ENCODE assay signal across 19 mouse cellular contexts in the genomic region with DNA sequence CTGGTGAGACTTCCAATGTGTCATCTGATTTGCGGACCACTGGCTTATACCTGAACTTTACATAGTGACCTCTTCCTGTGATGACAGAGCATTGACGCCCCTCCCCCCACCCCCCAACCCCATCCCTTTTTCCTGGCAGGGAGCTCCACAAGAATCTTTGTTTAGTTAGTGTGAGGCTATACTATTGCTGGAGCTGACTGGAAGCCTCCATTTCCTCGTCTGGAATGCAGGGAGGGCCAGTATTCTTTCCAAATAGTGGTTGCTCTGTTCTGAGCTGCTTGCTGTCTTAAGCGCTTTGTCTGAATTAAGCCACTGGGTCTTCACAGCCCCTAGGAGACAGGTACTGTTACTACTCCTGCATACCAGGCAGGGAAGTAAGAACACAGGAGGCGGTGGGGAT. TPM values are rescaled to one million over a fixed set of nuclear protein-coding genes. Genes with fewer than 3 reads are reported as not detected.
DNase-seq lines count a peak whose midpoint lies in the region; ATAC-seq lines count a peak whose summit lies in the region.
"Had no signal": no experiment of that assay in that cellular context is flagged by ENCODE, and none has a peak within 500 bp of the region (broad histone marks: within the 10 kb centered on the region; RNA-seq: fewer than 3 reads in every experiment).

No protein-coding gene starts in this region.

- H3K27ac ChIP-seq in hindbrain, embryonic 10.5 days, result peak overlapping the region; percentile 65
- H3K27ac ChIP-seq in hindbrain, embryonic 14.5 days, result no peak overlapping the region
- peak overlapping the region; percentile 6; the same call in 1 of the 2 replicates for H3K27ac ChIP-seq in midbrain, embryonic 10.5 days (replicated peaks)
- no peak overlapping the region for H3K27ac ChIP-seq in midbrain, embryonic 14.5 days (replicated peaks; ENCODE audit: low read depth, low read length)
- no peak overlapping the region for H3K27ac ChIP-seq in embryonic facial prominence, embryonic 14.5 days (replicated peaks; ENCODE audit: low read depth, low read length)
- peak overlapping the region; percentile 47; the same call in 1 of the 2 replicates for H3K27ac ChIP-seq in limb, embryonic 15.5 days
- H3K27ac ChIP-seq: gastrocnemius, adult 2 months; liver, embryonic 15.5 days had no signal

- H3K9me3 ChIP-seq in hindbrain, embryonic 10.5 days, result no peaks in the 10 kb centered on the region; the same call in 1 of the 2 replicates
- no peaks in the 10 kb centered on the region for H3K9me3 ChIP-seq in hindbrain, embryonic 14.5 days (ENCODE audit: control insufficient read depth, low read length)
- no peaks in the 10 kb centered on the region for H3K9me3 ChIP-seq in midbrain, embryonic 10.5 days (replicated peaks)
- H3K9me3 ChIP-seq in midbrain, embryonic 14.5 days (ENCODE audit: control insufficient read depth, low read length), result no peaks in the 10 kb centered on the region
- peaks cover 3% of the 10 kb centered on the region; the same call in 1 of the 2 replicates for H3K9me3 ChIP-seq in embryonic facial prominence, embryonic 14.5 days (ENCODE audit: control insufficient read depth, low read length)
- H3K9me3 ChIP-seq in limb, embryonic 15.5 days, result no peaks in the 10 kb centered on the region
- H3K9me3 ChIP-seq: liver, embryonic 15.5 days had no signal

- H3K4me2 ChIP-seq in hindbrain, embryonic 14.5 days (replicated peaks), result no peak overlapping the region
- no peak overlapping the region for H3K4me2 ChIP-seq in midbrain, embryonic 14.5 days (ENCODE audit: low read length)
- no peak overlapping the region for H3K4me2 ChIP-seq in embryonic facial prominence, embryonic 14.5 days (ENCODE audit: low read depth, low read length)
- no peak overlapping the region for H3K4me2 ChIP-seq in limb, embryonic 15.5 days
- H3K4me2 ChIP-seq: liver, embryonic 15.5 days had no signal

- no peak overlapping the region for H3K9ac ChIP-seq in hindbrain, embryonic 14.5 days
- no peak overlapping the region for H3K9ac ChIP-seq in midbrain, embryonic 14.5 days (replicated peaks; ENCODE audit: low read length)
- H3K9ac ChIP-seq in embryonic facial prominence, embryonic 14.5 days (ENCODE audit: low read depth, low read length), result no peak overlapping the region
- no peak overlapping the region for H3K9ac ChIP-seq in limb, embryonic 15.5 days
- H3K9ac ChIP-seq: liver, embryonic 15.5 days had no signal

- peaks cover 21% of the 10 kb centered on the region for H3K27me3 ChIP-seq in hindbrain, embryonic 10.5 days (ENCODE audit: insufficient read depth, poor library complexity, severe bottlenecking)
- H3K27me3 ChIP-seq in hindbrain, embryonic 14.5 days (ENCODE audit: control insufficient read depth, insufficient read depth, low read length), result no peaks in the 10 kb centered on the region
- peaks cover 31% of the 10 kb centered on the region for H3K27me3 ChIP-seq in midbrain, embryonic 10.5 days (ENCODE audit: low read depth, poor library complexity, severe bottlenecking)
- H3K27me3 ChIP-seq in midbrain, embryonic 14.5 days (ENCODE audit: control insufficient read depth, insufficient read depth, low read length), result no peaks in the 10 kb centered on the region
- no peaks in the 10 kb centered on the region for H3K27me3 ChIP-seq in embryonic facial prominence, embryonic 14.5 days (replicated peaks; ENCODE audit: control insufficient read depth, insufficient read depth, low read length)
- H3K27me3 ChIP-seq in limb, embryonic 15.5 days, result no peaks in the 10 kb centered on the region
- H3K27me3 ChIP-seq: liver, embryonic 15.5 days had no signal

- DNase-seq in hindbrain, embryonic 10.5 days (ENCODE audit: low spot score), result no peak
- DNase-seq in hindbrain, embryonic 14.5 days (ENCODE audit: low spot score), result no peak
- no peak for DNase-seq in midbrain, embryonic 10.5 days (ENCODE audit: low spot score)
- DNase-seq in midbrain, embryonic 14.5 days, result no peak
- peak; percentile 22 for DNase-seq in embryonic facial prominence, embryonic 14.5 days (ENCODE audit: low spot score)
- no peak for DNase-seq in left cerebral cortex, adult 11 months (ENCODE audit: low spot score)
- no peak for DNase-seq in retina, postnatal 1 day
- DNase-seq: adrenal gland, adult 2 months; cerebellum, adult 11 months; gastrocnemius, adult 2 months; kidney, postnatal 25 days; liver; lung, postnatal 36 days; right cerebral cortex, postnatal 25 days; thymus, postnatal 14 days had no signal

- no peak for ATAC-seq in hindbrain, embryonic 14.5 days (ENCODE audit: low FRiP score)
- no peak for ATAC-seq in midbrain, embryonic 14.5 days (ENCODE audit: low FRiP score, low TSS enrichment)
- ATAC-seq in embryonic facial prominence, embryonic 14.5 days (ENCODE audit: low read depth), result 0 out of 2 replicates have a peak, but pooled peaks have one; percentile 12
- ATAC-seq in limb, embryonic 15.5 days (ENCODE audit: insufficient number of reproducible peaks, low FRiP score, low TSS enrichment, low read depth), result no peak
- ATAC-seq: intestine, embryonic 16.5 days had no signal

- no peaks in the 10 kb centered on the region for H3K36me3 ChIP-seq in hindbrain, embryonic 10.5 days
- H3K36me3 ChIP-seq in hindbrain, embryonic 14.5 days (replicated peaks; ENCODE audit: control insufficient read depth, insufficient read depth), result no peaks in the 10 kb centered on the region
- no peaks in the 10 kb centered on the region for H3K36me3 ChIP-seq in midbrain, embryonic 10.5 days
- no peaks in the 10 kb centered on the region for H3K36me3 ChIP-seq in midbrain, embryonic 14.5 days (ENCODE audit: control insufficient read depth, insufficient read depth, low read length)
- H3K36me3 ChIP-seq in embryonic facial prominence, embryonic 14.5 days (ENCODE audit: control insufficient read depth, insufficient read depth, low read length), result no peaks in the 10 kb centered on the region
- H3K36me3 ChIP-seq in limb, embryonic 15.5 days, result no peaks in the 10 kb centered on the region
- H3K36me3 ChIP-seq: liver, embryonic 15.5 days had no signal

- peaks cover 27% of the 10 kb centered on the region for H3K4me1 ChIP-seq in hindbrain, embryonic 10.5 days (replicated peaks)
- peaks cover 15% of the 10 kb centered on the region; the same call in 1 of the 2 replicates for H3K4me1 ChIP-seq in hindbrain, embryonic 14.5 days (replicated peaks; ENCODE audit: control insufficient read depth, insufficient read depth, low read length)
- H3K4me1 ChIP-seq in midbrain, embryonic 10.5 days, result peaks cover 34% of the 10 kb centered on the region
- peaks cover 10% of the 10 kb centered on the region; the same call in 1 of the 2 replicates for H3K4me1 ChIP-seq in midbrain, embryonic 14.5 days (ENCODE audit: control insufficient read depth, insufficient read depth, low read length)
- 0 out of 2 replicates have a peak, but pooled peaks cover 3% of the 10 kb centered on the region for H3K4me1 ChIP-seq in embryonic facial prominence, embryonic 14.5 days (ENCODE audit: control insufficient read depth, insufficient read depth, low read length)
- peaks cover 21% of the 10 kb centered on the region for H3K4me1 ChIP-seq in limb, embryonic 15.5 days
- H3K4me1 ChIP-seq: liver, embryonic 15.5 days; megakaryocyte, embryonic 14.5 days had no signal

- H3K4me3 ChIP-seq in hindbrain, embryonic 10.5 days, result no peak overlapping the region
- H3K4me3 ChIP-seq in hindbrain, embryonic 14.5 days (replicated peaks; ENCODE audit: low read length), result no peak overlapping the region
- no peak overlapping the region for H3K4me3 ChIP-seq in midbrain, embryonic 10.5 days
- no peak overlapping the region for H3K4me3 ChIP-seq in midbrain, embryonic 14.5 days (replicated peaks; ENCODE audit: low read depth, low read length)
- H3K4me3 ChIP-seq in embryonic facial prominence, embryonic 14.5 days (ENCODE audit: low read depth, low read length), result no peak overlapping the region
- H3K4me3 ChIP-seq in limb, embryonic 15.5 days, result no peak overlapping the region
- H3K4me3 ChIP-seq: gastrocnemius, adult 2 months; liver, embryonic 15.5 days; megakaryocyte, embryonic 14.5 days had no signal

- 46% methylated on average over 5 of the region's 5 CpGs for WGBS in hindbrain, embryonic 10.5 days
- 58% methylated on average over 5 of the region's 5 CpGs for WGBS in hindbrain, embryonic 14.5 days
- 51% methylated on average over 5 of the region's 5 CpGs for WGBS in midbrain, embryonic 10.5 days
- 59% methylated on average over 5 of the region's 5 CpGs for WGBS in midbrain, embryonic 14.5 days
- WGBS in embryonic facial prominence, embryonic 14.5 days, result 44% methylated on average over 5 of the region's 5 CpGs
- WGBS in limb, embryonic 15.5 days, result 57% methylated on average over 5 of the region's 5 CpGs

RNA-seq across cellular contexts. Expression of a gene that starts 53.7 kb away (rescaled TPM):
- 18.0 and 19.8 TPM in 2 replicates for polyA plus RNA-seq in hindbrain, embryonic 10.5 days (2016; fragmentation: Nextera tagmentation; extraction: Ambion mirVana)
- polyA plus RNA-seq in hindbrain, embryonic 14.5 days (2014; fragmentation: Nextera tagmentation; extraction: Ambion mirVana), result 9.0 and 11.7 TPM in 2 replicates
- polyA plus RNA-seq in midbrain, embryonic 10.5 days (2016; fragmentation: Nextera tagmentation; extraction: Ambion mirVana), result 17.5 and 17.6 TPM in 2 replicates
- 14.1 and 19.4 TPM in 2 replicates for polyA plus RNA-seq in midbrain, embryonic 14.5 days (2014; fragmentation: Nextera tagmentation; extraction: Ambion mirVana)
- 11.4 and 11.8 TPM in 2 replicates for polyA plus RNA-seq in embryonic facial prominence, embryonic 14.5 days (2014; fragmentation: Nextera tagmentation; extraction: Ambion mirVana)
- 15.8 and 20.3 TPM in 2 replicates for polyA plus RNA-seq in limb, embryonic 15.5 days (2015; fragmentation: Nextera tagmentation; extraction: Ambion mirVana)

Comparison
In these comparisons a context has a peak if more than half of its experiments do, and no peak if none do; other contexts are left out.
1. H3K27ac ChIP-seq: peak in hindbrain, embryonic 10.5 days (single experiment), midbrain, embryonic 10.5 days (single experiment) and limb, embryonic 15.5 days (single experiment); none in hindbrain, embryonic 14.5 days (single experiment), midbrain, embryonic 14.5 days (single experiment) and embryonic facial prominence, embryonic 14.5 days (single experiment).